Mouse (Mus musculus): ENCODE results near the gene Gm28510. TPM values are rescaled to one million over a fixed set of nuclear protein-coding genes. Genes with fewer than 3 reads are reported as not detected.
"Not testable (repeated sequence)": the region's sequence is repeated elsewhere in the genome, so short reads cannot be mapped to it uniquely, and the experiment has no call there.

The Gm28510 gene
- not detected in 2 replicates for polyA plus RNA-seq (2012; rRNA removed)

DNA sequence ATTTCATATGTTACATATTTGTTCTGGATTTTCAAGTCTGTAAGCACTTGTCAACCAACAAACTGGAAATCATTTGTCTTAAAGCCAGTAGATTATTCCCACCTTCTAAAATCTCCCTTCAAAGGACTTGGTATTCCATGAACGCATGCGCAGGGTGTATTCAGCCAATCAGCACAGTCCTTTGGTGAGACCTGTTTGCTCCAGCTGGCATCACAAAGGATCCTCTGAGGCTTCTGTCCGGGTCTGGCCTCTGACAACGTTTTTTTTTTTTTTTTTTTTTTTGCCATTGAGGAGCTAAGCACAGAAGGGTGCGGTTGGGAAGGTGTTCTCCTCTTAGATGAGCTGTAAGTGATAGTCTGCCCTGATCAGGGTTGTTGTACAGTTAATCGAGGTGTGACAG is at the start of gene Gm28510:
Gene Gm28510 (plus strand): TSS at position 301 of the 400 bp plus-strand sequence.
- not testable (repeated sequence) for H3K4me3 ChIP-seq (ENCODE audit: control insufficient read depth, insufficient read depth, low read length); H3K27me3 ChIP-seq (ENCODE audit: control insufficient read depth, insufficient read depth, low read length)
- WGBS: no CpG with 5 or more reads among the region's 6 CpGs

More for the DNA sequence above, at the start of gene Gm28510:
- H3K27ac ChIP-seq (ENCODE audit: control insufficient read depth, insufficient read depth, low read length); H3K36me3 ChIP-seq (ENCODE audit: control insufficient read depth, insufficient read depth, low read length); H3K4me1 ChIP-seq (replicated peaks; ENCODE audit: control insufficient read depth, insufficient read depth, low read length); DNase-seq: not testable (repeated sequence)

Other genes starting within 250 kb of the Gm28510 start
- not detected in 2 replicates for gene Gm20834, start 88.1 kb upstream of the Gm28510 start, polyA plus RNA-seq (2012; rRNA removed)
- gene Gm20737, start 123.3 kb downstream of the Gm28510 start, polyA plus RNA-seq (2012; rRNA removed): not detected in 2 replicates
- not detected in 2 replicates for gene Gm21775, start 140.7 kb downstream of the Gm28510 start, polyA plus RNA-seq (2012; rRNA removed)
- gene Gm21900, start 203.6 kb downstream of the Gm28510 start, polyA plus RNA-seq (2012; rRNA removed): not detected in 2 replicates